Mouse (Mus musculus) right cerebral cortex, adult 18-20 months (tissue): Measurements from ENCODE around the gene Spcs1.
A peak's percentile ranks its signal among the peaks of the same experiment; 100 is the strongest.

Source experiments
- DNase-seq: peaks from one replicate; pipeline ENCODE4 v3.0.0; 2022; ENCODE audit warnings: mixed read lengths

Gene Spcs1

GRCm38 (mm10) chr14:31001307-31002205, at the start of gene Spcs1, which contains the start of gene Glt8d1:
Spcs1 (minus strand) TSS chr14:31001672.
Glt8d1 (plus strand) TSS chr14:31001400.
- DNase-seq: peak; percentile 90

GRCm38 (mm10) chr14:31045817-31046216, 44.3 kb upstream of the Spcs1 start:
- no peak for DNase-seq

- no peak for DNase-seq
These were observed 43.8 kb upstream of the Spcs1 start for GRCm38 (mm10) chr14:31045296-31045695.

- DNase-seq: no peak
These were observed 24.3 kb upstream of the Spcs1 start for GRCm38 (mm10) chr14:31025785-31026184.

GRCm38 (mm10) chr14:31022579-31022978, 21.1 kb upstream of the Spcs1 start:
- DNase-seq: no peak

GRCm38 (mm10) chr14:31019331-31020205, 18.1 kb upstream of the Spcs1 start:
- DNase-seq: peak; percentile 70

- DNase-seq: peak; percentile 98
These were observed 17.4 kb upstream of the Spcs1 start, which contains the start of the genes Pbrm1 and Gnl3 for GRCm38 (mm10) chr14:31018860-31019291. Pbrm1 (plus strand) TSS chr14:31019138. Gnl3 (minus strand) TSS chr14:31019152.

GRCm38 (mm10) chr14:31017854-31018253, 16.4 kb upstream of the Spcs1 start:
- no peak for DNase-seq

- no peak for DNase-seq
These were observed 14.6 kb upstream of the Spcs1 start for GRCm38 (mm10) chr14:31016063-31016462.

GRCm38 (mm10) chr14:31013928-31014327, 12.5 kb upstream of the Spcs1 start:
- DNase-seq: no peak

GRCm38 (mm10) chr14:31011588-31011987, 10.1 kb upstream of the Spcs1 start:
- DNase-seq: no peak

- DNase-seq: no peak
These were observed 5.3 kb upstream of the Spcs1 start for GRCm38 (mm10) chr14:31006779-31007178.

- DNase-seq: no peak
These were observed 3.1 kb upstream of the Spcs1 start for GRCm38 (mm10) chr14:31004527-31004926.

GRCm38 (mm10) chr14:31000816-31001306, 611 bp downstream of the Spcs1 start:
- no peak for DNase-seq

- DNase-seq: no peak
These were observed 1.1 kb downstream of the Spcs1 start for GRCm38 (mm10) chr14:31000356-31000755.

GRCm38 (mm10) chr14:30996417-30996816, 5.1 kb downstream of the Spcs1 start:
- DNase-seq: no peak

- no peak for DNase-seq
These were observed 25.2 kb downstream of the Spcs1 start for GRCm38 (mm10) chr14:30976222-30976621.

GRCm38 (mm10) chr14:30974204-30974603, 27.3 kb downstream of the Spcs1 start:
- DNase-seq: peak; percentile 84

GRCm38 (mm10) chr14:30960366-30960765, 41.1 kb downstream of the Spcs1 start:
- no peak for DNase-seq

- DNase-seq: no peak
These were observed 42.4 kb downstream of the Spcs1 start for GRCm38 (mm10) chr14:30959031-30959430.

- DNase-seq: no peak
These were observed 43.0 kb downstream of the Spcs1 start for GRCm38 (mm10) chr14:30958517-30958916.

GRCm38 (mm10) chr14:30951154-30951825, 50.2 kb downstream of the Spcs1 start, which contains the start of gene Nek4:
Nek4 (plus strand) TSS chr14:30951377.
- DNase-seq: peak; percentile 98
